Mouse (Mus musculus) cortical plate, adult 2 months (tissue): ENCODE measurements around the gene B230217C12Rik. TPM values are rescaled to one million over a fixed set of nuclear protein-coding genes. Genes with fewer than 3 reads are reported as not detected.

ENCODE experiments used
- H3K27ac ChIP-seq: fragments of 200-500 bp; 2 replicates; pipeline ENCODE4 v1.5.1; 2012; ENCODE audit warnings: low read length, control low read depth, inconsistent platforms; ENCODE audit not compliant: insufficient read depth
- H3K4me1 ChIP-seq: fragments of 200-500 bp; 2 replicates; pipeline ENCODE4 v1.6.1; 2011; ENCODE audit warnings: low read length; ENCODE audit not compliant: control insufficient read depth, insufficient read depth
- H3K4me3 ChIP-seq: fragments of 200-500 bp; 2 replicates; pipeline ENCODE4 v1.5.1; 2011; ENCODE audit warnings: mild to moderate bottlenecking, low read length, control low read depth; ENCODE audit not compliant: insufficient read depth
- CTCF ChIP-seq: fragments of 200-500 bp; IDR thresholded peaks from 2 replicates; pipeline ENCODE4 v1.5.1; 2011; ENCODE audit warnings: mild to moderate bottlenecking, control low read depth, low read length; ENCODE audit not compliant: insufficient read depth; ENCODE audit errors: extremely low read depth
- POLR2A ChIP-seq: fragments of 200-500 bp; IDR thresholded peaks from 2 replicates; pipeline ENCODE4 v1.6.1; 2011; ENCODE audit warnings: mild to moderate bottlenecking, low read length, control low read depth; ENCODE audit not compliant: insufficient read depth; ENCODE audit errors: extremely low read depth
- polyA plus RNA-seq: library from polyadenylated mRNA; depleted of rRNA; stranded (reverse); fragments of >200 nt; gene quantifications from 2 replicates; pipeline ENCODE4 v1.2.3, GENCODE M21; 2012

B230217C12Rik gene
- polyA plus RNA-seq, 1 experiment: 122 TPM

DNA sequence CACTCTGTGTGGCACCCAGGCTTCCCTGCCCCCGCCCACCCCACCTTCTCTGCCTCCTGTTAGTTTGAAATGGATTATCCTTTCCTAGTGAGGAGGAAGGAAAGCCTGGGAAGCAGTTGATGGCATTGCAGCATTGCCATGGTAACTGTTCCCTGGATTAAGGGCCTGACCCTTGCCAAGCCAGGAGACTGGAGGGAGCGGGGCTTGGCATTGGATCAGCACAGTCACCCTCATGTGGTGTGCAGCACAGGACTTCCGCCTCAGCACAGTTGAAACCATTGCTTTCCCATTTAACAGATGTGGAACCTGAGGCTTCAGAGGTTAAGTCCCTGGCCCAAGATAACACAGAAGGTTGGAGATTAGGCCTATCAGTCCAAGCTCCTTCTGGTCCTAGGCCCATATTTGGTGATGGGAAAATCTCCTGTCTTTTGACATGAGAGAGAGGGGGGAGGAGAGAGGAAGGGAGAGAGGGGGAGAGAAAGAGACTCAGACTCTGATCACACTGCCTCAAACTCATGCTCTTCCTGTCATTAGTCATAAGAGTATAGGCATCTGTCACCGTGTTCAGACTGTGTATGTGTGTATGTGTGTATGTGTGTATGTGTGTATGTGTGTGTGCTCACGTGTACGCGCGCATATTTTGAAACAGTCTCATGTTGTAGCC, 19.0 kb upstream of the B230217C12Rik start:
- H3K27ac ChIP-seq: no peak overlapping the region

DNA sequence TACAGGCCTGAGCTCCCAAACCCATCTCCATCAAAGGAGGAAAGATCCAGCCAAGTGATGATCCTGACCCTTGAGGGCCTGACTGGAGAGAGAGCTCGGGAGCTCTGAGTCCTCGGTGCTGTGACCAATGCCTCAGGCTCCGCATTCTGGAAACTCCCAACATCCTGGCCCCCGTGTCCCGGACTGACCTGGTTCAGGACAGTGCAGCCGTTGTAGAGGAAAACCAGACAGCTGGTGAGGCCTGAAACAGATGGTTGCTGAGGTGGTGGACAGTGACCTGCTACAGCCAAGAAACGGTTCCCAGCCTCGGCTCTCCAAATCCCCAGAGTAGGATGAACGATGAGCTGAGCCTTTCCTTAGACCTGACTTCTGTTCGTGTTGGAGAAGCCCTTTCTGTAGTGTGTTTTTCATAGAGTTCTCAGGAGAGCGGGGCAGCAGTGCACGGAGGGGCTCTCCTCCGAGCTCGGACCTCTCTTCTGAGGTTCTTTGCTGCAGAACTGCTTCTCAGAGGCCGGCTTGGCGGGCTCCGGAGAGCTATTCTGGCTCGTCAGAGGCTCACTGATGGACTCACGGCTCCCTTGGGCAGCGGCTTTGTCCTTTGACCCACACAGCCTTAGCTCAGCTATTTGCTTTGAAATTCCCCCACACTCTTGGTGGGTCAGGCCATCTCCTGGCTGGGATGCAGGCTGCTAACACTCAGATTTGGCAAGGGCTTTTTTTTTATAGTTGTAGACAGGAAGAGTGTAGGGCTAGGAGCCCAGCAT, 17.6 kb upstream of the B230217C12Rik start:
- H3K27ac ChIP-seq: no peak overlapping the region
- no peak overlapping the region for H3K4me3 ChIP-seq
- H3K4me1 ChIP-seq: peaks cover 13% of the 10 kb centered on the region; the same call in 1 of the 2 replicates
- TF ChIP-seq POLR2A (no peak), CTCF (no peak)

More for the DNA sequence above, 19.0 kb upstream of the B230217C12Rik start:
- Histone ChIP-seq H3K4me3 (no peak overlapping the region), H3K4me1 (peaks cover 11% of the 10 kb centered on the region; the same call in 1 of the 2 replicates)
- no peak for TF ChIP-seq POLR2A

DNA sequence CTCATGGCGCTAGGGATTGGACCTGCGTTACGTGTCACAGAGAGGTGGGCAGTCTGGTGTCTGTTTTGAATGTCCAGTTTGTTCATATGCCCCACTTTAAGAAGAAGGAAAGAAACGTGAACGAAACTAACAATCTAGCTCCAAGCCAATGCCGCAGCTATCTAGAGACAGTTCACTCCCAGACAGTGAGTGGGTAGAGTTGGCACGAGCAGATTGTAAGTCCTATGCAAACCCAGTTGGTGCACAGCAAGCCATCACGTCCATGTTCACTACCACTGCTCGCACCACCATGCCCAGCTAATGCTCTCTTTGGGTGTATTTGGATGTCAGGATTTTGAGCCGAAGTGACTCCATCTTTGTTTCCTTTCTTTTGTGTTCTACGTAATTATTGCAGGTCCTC, 16.4 kb upstream of the B230217C12Rik start:
- TF ChIP-seq POLR2A (no peak), CTCF (no peak)
- Histone ChIP-seq H3K4me1 (peaks cover 9% of the 10 kb centered on the region; the same call in 1 of the 2 replicates), H3K4me3 (no peak overlapping the region), H3K27ac (no peak overlapping the region)

DNA sequence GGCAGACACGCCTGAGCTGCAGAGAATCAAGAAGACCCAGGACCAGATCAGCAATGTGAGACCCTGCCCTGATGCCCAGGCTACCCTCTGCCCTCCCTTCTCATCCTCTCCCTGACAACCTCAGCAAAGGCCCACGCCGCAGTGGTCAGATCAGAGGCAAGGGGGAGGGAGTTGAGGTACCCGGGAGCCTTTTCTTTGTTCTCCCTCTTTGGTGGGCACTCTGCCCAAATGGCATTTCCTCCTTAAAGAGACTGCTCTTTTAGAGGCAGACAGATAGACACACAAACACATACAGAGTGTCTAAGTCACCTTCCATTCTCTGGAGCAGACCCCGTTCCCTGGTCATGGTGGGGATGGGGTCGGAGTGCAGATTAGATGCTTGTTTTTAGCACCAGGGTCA, 15.7 kb upstream of the B230217C12Rik start:
- TF ChIP-seq CTCF: no peak
- TF ChIP-seq POLR2A: no peak
- peaks cover 9% of the 10 kb centered on the region; the same call in 1 of the 2 replicates for H3K4me1 ChIP-seq
- H3K27ac ChIP-seq: peak overlapping the region; percentile 28
- H3K4me3 ChIP-seq: no peak overlapping the region

DNA sequence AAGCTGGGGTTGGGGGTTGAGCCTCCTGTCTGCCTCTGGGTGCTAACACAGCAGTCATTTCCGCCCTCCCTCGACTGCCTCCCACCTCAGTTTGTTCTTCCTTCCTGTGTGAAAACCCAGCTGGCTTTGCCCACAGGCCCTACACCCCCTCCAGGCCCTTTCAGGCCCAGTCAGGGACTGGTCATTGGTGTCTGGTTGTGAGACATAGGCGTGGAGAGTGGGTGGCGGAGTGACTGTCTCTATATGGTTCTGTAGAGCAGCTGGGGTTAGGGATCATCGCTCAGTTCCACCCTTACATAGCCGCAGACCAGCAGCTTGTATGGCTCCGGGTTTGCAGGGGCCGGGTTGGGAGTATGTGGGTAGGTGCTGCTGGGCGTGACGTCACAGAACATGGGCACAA, 15.3 kb upstream of the B230217C12Rik start:
- TF ChIP-seq CTCF (no peak), POLR2A (no peak)
- peaks cover 9% of the 10 kb centered on the region; the same call in 1 of the 2 replicates for H3K4me1 ChIP-seq
- peak overlapping the region; percentile 28 for H3K27ac ChIP-seq
- H3K4me3 ChIP-seq: no peak overlapping the region

DNA sequence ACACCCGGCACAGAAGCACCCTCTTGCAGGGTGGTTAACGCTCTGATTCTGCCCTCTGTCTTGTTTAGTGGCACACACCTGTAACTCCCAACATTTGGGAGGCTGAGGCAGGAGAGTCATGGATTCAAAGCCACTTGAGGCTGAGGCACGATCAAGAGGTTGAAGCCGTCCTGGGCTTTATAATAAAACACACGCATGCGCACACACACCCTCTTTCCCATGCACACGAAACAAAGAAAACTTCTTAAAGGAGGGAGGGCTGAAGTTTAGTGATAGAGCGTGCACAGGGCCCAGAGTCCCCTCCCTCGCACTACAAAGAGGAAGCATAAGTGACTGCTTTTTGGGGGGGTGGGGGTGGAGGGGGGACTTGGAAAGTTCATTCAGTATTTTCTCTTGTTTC, 14.6 kb upstream of the B230217C12Rik start:
- Histone ChIP-seq H3K27ac (no peak overlapping the region), H3K4me1 (peaks cover 9% of the 10 kb centered on the region; the same call in 1 of the 2 replicates), H3K4me3 (no peak overlapping the region)
- TF ChIP-seq CTCF (no peak), POLR2A (no peak)

DNA sequence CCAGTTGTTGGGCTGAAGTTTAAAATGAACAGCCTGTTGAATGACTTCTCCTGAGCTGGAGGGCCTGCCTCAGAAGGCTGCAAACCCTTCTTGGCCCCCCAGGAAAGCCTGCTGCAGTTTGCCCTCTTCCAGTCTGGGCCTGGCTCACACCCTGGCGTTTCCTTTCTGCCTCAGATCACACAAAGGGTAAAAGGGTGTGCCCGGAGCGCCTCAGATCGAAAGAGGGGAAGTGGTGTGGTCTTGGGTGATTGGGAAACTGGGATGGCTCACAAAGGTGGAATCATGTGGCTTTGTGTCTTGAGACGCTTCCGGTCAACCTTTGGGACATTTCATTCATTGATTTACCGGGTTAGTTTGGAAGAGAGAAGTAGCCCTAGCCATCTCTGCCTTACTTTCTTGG, 14.2 kb upstream of the B230217C12Rik start:
- H3K4me1 ChIP-seq: peaks cover 9% of the 10 kb centered on the region; the same call in 1 of the 2 replicates
- H3K27ac ChIP-seq: no peak overlapping the region
- TF ChIP-seq POLR2A (no peak), CTCF (no peak)
- H3K4me3 ChIP-seq: no peak overlapping the region

DNA sequence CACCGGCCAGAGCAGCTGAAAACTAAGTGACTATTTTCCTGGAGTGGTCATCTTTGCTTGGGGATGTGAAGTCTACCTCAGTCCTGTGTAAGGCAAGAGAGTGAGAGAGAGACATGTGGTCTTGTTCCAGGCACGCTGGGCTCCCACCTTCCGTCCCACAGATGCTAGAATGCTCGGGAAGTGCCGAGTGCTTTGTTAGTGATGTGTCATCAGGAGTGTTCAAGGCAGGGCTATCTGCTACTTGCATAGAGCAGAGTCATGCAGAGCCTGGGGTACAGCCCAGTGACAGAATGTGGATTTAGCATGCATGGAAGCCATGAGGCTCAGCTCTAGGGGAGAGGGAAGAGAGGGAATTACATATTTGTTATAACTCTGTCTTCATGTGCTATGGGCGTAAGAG, 12.9 kb upstream of the B230217C12Rik start:
- peaks cover 11% of the 10 kb centered on the region; the same call in 1 of the 2 replicates for H3K4me1 ChIP-seq
- H3K27ac ChIP-seq: no peak overlapping the region
- no peak for TF ChIP-seq POLR2A
- no peak for TF ChIP-seq CTCF

DNA sequence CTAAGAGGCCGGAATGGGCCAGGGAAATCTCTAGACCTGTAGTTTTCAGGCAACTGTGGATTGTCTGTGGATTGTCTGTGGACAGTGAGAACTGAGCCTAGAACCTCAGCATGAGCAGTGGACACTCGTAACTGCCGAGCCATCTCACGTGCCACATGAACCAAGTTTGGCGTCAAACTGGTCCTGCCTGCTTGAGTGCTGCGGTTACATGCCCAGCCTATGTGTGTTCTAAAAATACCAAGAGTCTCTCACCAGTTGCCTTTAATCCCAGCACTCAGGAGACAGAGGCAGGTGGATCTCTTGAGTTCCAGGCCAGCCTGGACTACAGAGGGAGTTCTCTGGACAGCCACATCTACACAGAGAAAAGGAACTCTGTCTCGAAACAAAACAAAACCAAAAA, 11.2 kb upstream of the B230217C12Rik start:
- no peak overlapping the region for H3K27ac ChIP-seq
- H3K4me1 ChIP-seq: peaks cover 8% of the 10 kb centered on the region; the same call in 1 of the 2 replicates

More for the DNA sequence above, 12.9 kb upstream of the B230217C12Rik start:
- H3K4me3 ChIP-seq: no peak overlapping the region

More for the DNA sequence above, 11.2 kb upstream of the B230217C12Rik start:
- TF ChIP-seq CTCF: no peak
- TF ChIP-seq POLR2A: no peak
- H3K4me3 ChIP-seq: no peak overlapping the region
